Comparison of ENCODE assay signal across 22 mouse cellular contexts in genomic region chr6:49176018-49176417, GRCm38 (mm10). TPM values are rescaled to one million over a fixed set of nuclear protein-coding genes. Genes with fewer than 3 reads are reported as not detected.
A peak's percentile ranks its signal among the peaks of the same experiment; 100 is the strongest.
DNase-seq lines count a peak whose midpoint lies in the region; ATAC-seq and TF ChIP-seq lines count a peak whose summit lies in the region.
"Had no signal": no experiment of that assay in that cellular context is flagged by ENCODE, and none has a peak within 500 bp of the region (broad histone marks: within the 10 kb centered on the region; RNA-seq: fewer than 3 reads in every experiment).

No protein-coding gene starts in this region.

- no peak overlapping the region for H3K9ac ChIP-seq in lung, postnatal 0 days (replicated peaks; ENCODE audit: low read depth)
- peak overlapping the region; percentile 58 for H3K9ac ChIP-seq in CH12.LX (ENCODE audit: insufficient read depth, low read depth)
- H3K9ac ChIP-seq: embryonic facial prominence, embryonic 13.5 days; heart, embryonic 15.5 days; lung, embryonic 15.5 days; midbrain, embryonic 12.5 days; neural tube, embryonic 12.5 days had no signal

- no peak; the same call in 1 of the 2 replicates for TF ChIP-seq RAD21 in CH12.LX (IDR thresholded peaks at IDR 0.05; ENCODE audit: low read depth, low read length)

- H3K4me3 ChIP-seq in lung, postnatal 0 days (ENCODE audit: low read depth, low read length) = no peak overlapping the region
- no peak overlapping the region for H3K4me3 ChIP-seq in lung, adult 2 months (replicated peaks; ENCODE audit: extremely low read depth, low read depth, low read length)
- peak overlapping the region in 1 of 3 experiments; percentile 34 for H3K4me3 ChIP-seq in CH12.LX (replicated peaks in 1 of 3; ENCODE audit: low read depth in 2 of 3, low read length in 2 of 3, poor library complexity in 1 of 3)
- H3K4me3 ChIP-seq: embryonic facial prominence, embryonic 13.5 days; heart, embryonic 15.5 days; layer of hippocampus, adult 2 months; lung, embryonic 15.5 days; midbrain, embryonic 12.5 days; neural tube, embryonic 12.5 days had no signal

- no peak for TF ChIP-seq CTCF in lung, postnatal 0 days (IDR thresholded peaks at IDR 0.05)
- TF ChIP-seq CTCF in lung, adult 2 months (IDR thresholded peaks at IDR 0.05; ENCODE audit: insufficient read depth, low read length) = no peak
- no peak for TF ChIP-seq CTCF in CH12.LX (conservative IDR thresholded peaks at IDR 0.05 in 1 of 2, IDR thresholded peaks at IDR 0.05 in 1 of 2; ENCODE audit: low read depth in 2 of 2, low read length in 2 of 2)

- in situ Hi-C loops in CH12.LX (cut with MboI; ENCODE audit: low pct_ligation_motif_present, low pct_unique_long_range_greater_than_20kb, low sequenced_read_pairs) = no loop called here

- H3K4me2 ChIP-seq in lung, postnatal 0 days (replicated peaks; ENCODE audit: low read depth, low read length) = no peak overlapping the region
- peak overlapping the region; percentile 42 for H3K4me2 ChIP-seq in CH12.LX (ENCODE audit: insufficient read depth, low read depth, poor library complexity, severe bottlenecking)
- H3K4me2 ChIP-seq: embryonic facial prominence, embryonic 13.5 days; heart, embryonic 15.5 days; lung, embryonic 15.5 days; midbrain, embryonic 12.5 days; neural tube, embryonic 12.5 days had no signal

- TF ChIP-seq EP300 in lung, postnatal 0 days (IDR thresholded peaks at IDR 0.05) = no peak
- peak; percentile 95 for TF ChIP-seq EP300 in CH12.LX (IDR thresholded peaks at IDR 0.05; ENCODE audit: low read length)

- DNase-seq in lung, postnatal 0 days (ENCODE audit: low spot score) = peak; percentile 47
- no peak for DNase-seq in lung, adult 2 months
- peak; percentile 80 for DNase-seq in CH12.LX (ENCODE audit: extremely low read depth)
- DNase-seq in c-Kit-positive CD71-negative TER-119-negative erythroid progenitor cells, embryonic 14.5 days (ENCODE audit: low read depth) = peak; percentile 31
- no peak for DNase-seq in cerebellum, postnatal 36 days
- DNase-seq in frontal cortex, postnatal 36 days (ENCODE audit: low spot score in 2 of 2) = no peak
- DNase-seq: cerebellum, adult 9-11 months; gastrocnemius, postnatal 25 days; heart, postnatal 4 days; kidney, adult 18-20 months; spleen, adult 18-20 months had no signal

- ATAC-seq in lung, postnatal 0 days = no peak
- ATAC-seq in monocyte, adult 5-6 weeks (replicated peaks; ENCODE audit: insufficient number of reproducible peaks, low FRiP score, low TSS enrichment, poor library complexity, severe bottlenecking) = 0 out of 2 replicates have a peak, but pooled peaks have one; percentile 22
- ATAC-seq: forebrain, embryonic 14.5 days; hindbrain, embryonic 16.5 days had no signal

- no peaks in the 10 kb centered on the region for H3K36me3 ChIP-seq in lung, postnatal 0 days (ENCODE audit: insufficient read depth, low read length)
- H3K36me3 ChIP-seq in CH12.LX (replicated peaks in 1 of 2; ENCODE audit: control insufficient read depth in 1 of 2, insufficient read depth in 1 of 2, low read length in 1 of 2) = peaks cover 0 to 4% of the 10 kb centered on the region in 2 experiments
- H3K36me3 ChIP-seq: embryonic facial prominence, embryonic 13.5 days; heart, embryonic 15.5 days; lung, embryonic 15.5 days; midbrain, embryonic 12.5 days; neural tube, embryonic 12.5 days had no signal

- H3K27me3 ChIP-seq in lung, postnatal 0 days (replicated peaks; ENCODE audit: insufficient read depth, low read length) = no peaks in the 10 kb centered on the region
- no peaks in the 10 kb centered on the region for H3K27me3 ChIP-seq in CH12.LX (replicated peaks)
- H3K27me3 ChIP-seq: embryonic facial prominence, embryonic 13.5 days; heart, embryonic 15.5 days; lung, embryonic 15.5 days; midbrain, embryonic 12.5 days; neural tube, embryonic 12.5 days had no signal

- H3K27ac ChIP-seq in lung, postnatal 0 days (ENCODE audit: low read length) = no peak overlapping the region
- peak overlapping the region; percentile 61; the same call in 1 of the 2 replicates for H3K27ac ChIP-seq in CH12.LX (ENCODE audit: insufficient read depth, low read depth)
- H3K27ac ChIP-seq: embryonic facial prominence, embryonic 13.5 days; heart, embryonic 15.5 days; kidney, postnatal 0 days; layer of hippocampus, adult 2 months; lung, embryonic 15.5 days; midbrain, embryonic 12.5 days; neural tube, embryonic 12.5 days had no signal

- TF ChIP-seq POLR2A in lung, adult 2 months (IDR thresholded peaks at IDR 0.05; ENCODE audit: borderline replicate concordance, extremely low read depth, low read depth, low read length) = no peak
- TF ChIP-seq POLR2A in CH12.LX (IDR thresholded peaks at IDR 0.05; ENCODE audit: low read depth, low read length) = peak; percentile 50; the same call in 1 of the 2 replicates

- no peaks in the 10 kb centered on the region for H3K9me3 ChIP-seq in lung, postnatal 0 days (ENCODE audit: low read length)
- no peaks in the 10 kb centered on the region for H3K9me3 ChIP-seq in CH12.LX (replicated peaks; ENCODE audit: low read length)
- H3K9me3 ChIP-seq: embryonic facial prominence, embryonic 13.5 days; heart, embryonic 15.5 days; lung, embryonic 15.5 days; midbrain, embryonic 12.5 days; neural tube, embryonic 12.5 days had no signal

- H3K4me1 ChIP-seq in lung, postnatal 0 days (ENCODE audit: insufficient read depth, low read depth, low read length) = no peaks in the 10 kb centered on the region
- no peaks in the 10 kb centered on the region for H3K4me1 ChIP-seq in lung, adult 2 months (ENCODE audit: control insufficient read depth, insufficient read depth, low read length)
- peaks cover 12 to 76% of the 10 kb centered on the region in 2 experiments for H3K4me1 ChIP-seq in CH12.LX (ENCODE audit: control insufficient read depth in 1 of 2, insufficient read depth in 2 of 2)
- H3K4me1 ChIP-seq: neural tube, embryonic 12.5 days had no signal

- H3K79me2 ChIP-seq in CH12.LX (replicated peaks; ENCODE audit: control insufficient read depth, extremely low read depth, insufficient read depth, poor library complexity, severe bottlenecking) = peaks cover 29% of the 10 kb centered on the region

- 58% methylated on average over 5 of the region's 5 CpGs for WGBS in lung, postnatal 0 days
- WGBS in lung, adult 2 months = 64% methylated on average over 5 of the region's 5 CpGs

- dilution Hi-C loops in CH12.LX (cut with MboI; ENCODE audit: extremely low pct_ligation_motif_present, extremely low pct_unique_long_range_greater_than_20kb, low sequenced_read_pairs) = no loop called here

TF ChIP-seq in CH12.LX, 34 proteins besides CTCF, POLR2A, EP300 and RAD21:
- TF ChIP-seq ZMIZ1 (IDR thresholded peaks at IDR 0.05; ENCODE audit: low read depth, low read length) (0 out of 2 replicates have a peak, but pooled peaks have one; percentile 32), ELF1 (IDR thresholded peaks at IDR 0.05; ENCODE audit: low read depth, low read length) (peak; percentile 36; the same call in 1 of the 2 replicates), PAX5 (IDR thresholded peaks at IDR 0.05; ENCODE audit: low read length) (no peak), ETS1 (conservative IDR thresholded peaks at IDR 0.05; ENCODE audit: low read depth, low read length) (peak; percentile 29; the same call in 1 of the 2 replicates), MYC (IDR thresholded peaks at IDR 0.05; ENCODE audit: low read depth, low read length) (peak; percentile 34; the same call in 1 of the 2 replicates), MXI1 (IDR thresholded peaks at IDR 0.05; ENCODE audit: low read depth, low read length) (peak; percentile 62; the same call in 1 of the 2 replicates), JUND (conservative IDR thresholded peaks at IDR 0.05; ENCODE audit: low read depth, low read length) (peak; percentile 86), IRF4 (IDR thresholded peaks at IDR 0.05; ENCODE audit: low read depth, low read length) (peak; percentile 96), MAZ (IDR thresholded peaks at IDR 0.05; ENCODE audit: low read depth, low read length) (no peak), JUN (IDR thresholded peaks at IDR 0.05; ENCODE audit: insufficient read depth, low read depth, low read length) (peak; percentile 75), ZC3H11A (IDR thresholded peaks at IDR 0.05; ENCODE audit: low read depth, low read length) (no peak), SIN3A (IDR thresholded peaks at IDR 0.05; ENCODE audit: low read length) (peak; percentile 23; the same call in 1 of the 2 replicates), TBP (conservative IDR thresholded peaks at IDR 0.05; ENCODE audit: low read depth, low read length) (peak; percentile 37; the same call in 1 of the 2 replicates)

RNA-seq across cellular contexts. Expression of gene Igf2bp3, which starts 38.7 kb away (rescaled TPM):
- polyA plus RNA-seq in lung, postnatal 0 days (2015; fragmentation: Nextera tagmentation; extraction: Ambion mirVana) = 20.8 and 23.7 TPM in 2 replicates
- 0.03 and 0.07 TPM in 2 replicates for polyA plus RNA-seq in lung, adult 2 months (2012; rRNA removed)
- 18.4 TPM in 2 replicates for total RNA-seq in CH12.LX (2012; rRNA removed)
- 35.6 and 39.1 TPM in 2 replicates for total RNA-seq in CH12.LX (2014; rRNA removed)
- 22.0 and 23.1 TPM in 2 replicates for polyA plus RNA-seq in CH12.LX (2012; ENCODE audit: insufficient read length, low read depth)
- total RNA-seq in monocyte, adult 5-6 weeks (2017) = 0.19 to 0.29 TPM in 2 of 3 replicates, not detected in the other
- total RNA-seq: heart, adult 8-10 months; layer of hippocampus, adult 2 months had no signal

Comparison
In these comparisons a context has a peak if more than half of its experiments do, and no peak if none do; other contexts are left out.
1. DNase-seq: peak in lung, postnatal 0 days (single experiment), CH12.LX (single experiment) and c-Kit-positive CD71-negative TER-119-negative erythroid progenitor cells, embryonic 14.5 days (single experiment); none in lung, adult 2 months (single experiment), cerebellum, postnatal 36 days (0 of 2) and frontal cortex, postnatal 36 days (0 of 2).
2. RNA of gene Igf2bp3, which starts 38.7 kb away (polyA plus RNA-seq): 20.8 to 23.7 TPM in lung, postnatal 0 days and 22.0 to 23.1 TPM in CH12.LX; 0.03 to 0.07 TPM in lung, adult 2 months; every median in the first group is over 10 times any median in the second.